Mouse (Mus musculus) liver, embryonic 14.5 days (tissue): ENCODE results near the gene Ralgapa1.

Experiments used
- CTCF ChIP-seq: IDR thresholded peaks from 2 replicates; pipeline ENCODE4 v1.5.1; 2016; ENCODE audit warnings: antibody characterized with exemption, low read depth, control low read depth
- EP300 ChIP-seq: IDR thresholded peaks from 2 replicates; pipeline ENCODE4 v1.6.1; 2016; ENCODE audit warnings: antibody characterized with exemption, low read depth

GRCm38 (mm10) chr12:55599639-55600502 is 221.1 kb downstream of the Ralgapa1 start:
- TF ChIP-seq CTCF (no peak), EP300 (no peak)
